Mouse (Mus musculus): ENCODE measurements around the gene Psmg3. TPM values are rescaled to one million over a fixed set of nuclear protein-coding genes. Genes with fewer than 3 reads are reported as not detected.
A peak's percentile ranks its signal among the peaks of the same experiment; 100 is the strongest.

Gene Psmg3
- polyA plus RNA-seq (2016; fragmentation: Nextera tagmentation; extraction: Ambion mirVana), result 39.1 and 42.3 TPM in 2 replicates

DNA sequence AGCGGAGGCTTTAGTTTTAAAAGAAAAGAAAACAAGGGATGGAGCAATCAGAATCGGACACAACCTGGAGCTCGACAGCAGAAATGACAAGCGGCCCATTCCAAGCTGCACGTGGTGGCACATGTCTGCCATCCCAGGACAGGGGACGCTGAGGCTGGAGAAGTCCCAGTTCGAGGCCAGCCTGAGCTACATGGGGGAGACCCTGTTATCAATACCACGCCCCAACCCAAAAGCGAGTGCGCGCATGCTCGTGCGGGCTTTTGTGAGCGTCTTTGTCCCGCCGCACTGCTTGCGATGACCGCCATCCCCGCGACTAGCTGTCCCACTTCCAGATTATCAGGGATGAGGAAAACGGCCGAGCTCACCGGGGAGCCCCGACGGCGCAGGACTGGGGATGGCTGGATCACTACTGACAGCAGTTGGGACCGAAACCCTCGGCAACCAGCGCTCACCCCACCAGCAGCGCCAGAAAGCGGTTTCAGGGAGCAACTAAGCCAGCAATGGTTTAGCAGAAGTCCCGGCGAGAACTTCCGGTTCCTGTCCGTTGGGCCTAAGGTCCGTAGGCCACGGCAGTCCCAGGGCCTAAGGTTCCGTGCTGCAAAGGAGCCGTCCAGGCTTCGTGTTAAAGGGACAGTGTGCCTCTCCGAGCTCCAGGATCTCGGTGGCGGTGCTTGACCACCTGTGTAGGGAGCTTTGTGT lies at the start of gene Psmg3, which contains the start of gene Gm26938:
Gene Psmg3 (minus strand): TSS at position 529 of the 699 bp plus-strand sequence.
Gene Gm26938 (minus strand): TSS at position 51 of the 699 bp plus-strand sequence.
- H3K9ac ChIP-seq, result peak within 1 kb of the TSS; percentile 92
- WGBS, result under 1% methylated on average over 43 of the region's 43 CpGs
- peaks cover 12% of the 10 kb centered on the region for H3K4me1 ChIP-seq (replicated peaks)
- H3K4me3 ChIP-seq, result peak within 1 kb of the TSS; percentile 86
- ATAC-seq (ENCODE audit: insufficient number of reproducible peaks, low FRiP score), result peak; percentile 79
- no peaks in the 10 kb centered on the region for H3K27me3 ChIP-seq (replicated peaks)
- H3K9me3 ChIP-seq (replicated peaks), result no peaks in the 10 kb centered on the region
- H3K4me2 ChIP-seq, result peak within 1 kb of the TSS; percentile 92
- 0 out of 2 replicates have a peak within 1 kb of the TSS, but pooled peaks have one; percentile 24 for H3K27ac ChIP-seq (ENCODE audit: poor library complexity, severe bottlenecking)
- H3K36me3 ChIP-seq, result peaks cover 31% of the 10 kb centered on the region

DNA sequence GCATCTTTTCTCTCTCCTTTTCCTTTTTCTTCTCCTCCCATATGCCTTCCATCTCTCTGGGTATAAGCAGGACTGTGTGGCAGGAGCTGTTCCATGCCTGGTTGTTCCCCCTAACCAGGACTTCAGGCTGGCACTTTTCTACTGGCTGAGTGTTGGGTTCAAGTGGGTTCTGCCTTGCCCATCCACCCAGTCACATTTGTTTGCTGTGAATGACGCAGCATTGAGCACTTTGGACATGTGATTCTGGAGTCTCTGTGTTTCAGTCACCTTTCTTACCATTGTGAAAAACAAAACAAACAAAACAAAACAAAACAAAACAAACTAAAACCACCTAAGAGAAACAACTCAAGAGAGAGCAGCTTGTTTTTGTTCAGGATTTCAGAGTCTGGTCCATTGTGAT lies 44.8 kb upstream of the Psmg3 start:
- peaks cover 19% of the 10 kb centered on the region for H3K27me3 ChIP-seq (replicated peaks)
- no peaks in the 10 kb centered on the region for H3K9me3 ChIP-seq (replicated peaks)
- no peaks in the 10 kb centered on the region; the same call in 1 of the 2 replicates for H3K4me1 ChIP-seq (replicated peaks)

DNA sequence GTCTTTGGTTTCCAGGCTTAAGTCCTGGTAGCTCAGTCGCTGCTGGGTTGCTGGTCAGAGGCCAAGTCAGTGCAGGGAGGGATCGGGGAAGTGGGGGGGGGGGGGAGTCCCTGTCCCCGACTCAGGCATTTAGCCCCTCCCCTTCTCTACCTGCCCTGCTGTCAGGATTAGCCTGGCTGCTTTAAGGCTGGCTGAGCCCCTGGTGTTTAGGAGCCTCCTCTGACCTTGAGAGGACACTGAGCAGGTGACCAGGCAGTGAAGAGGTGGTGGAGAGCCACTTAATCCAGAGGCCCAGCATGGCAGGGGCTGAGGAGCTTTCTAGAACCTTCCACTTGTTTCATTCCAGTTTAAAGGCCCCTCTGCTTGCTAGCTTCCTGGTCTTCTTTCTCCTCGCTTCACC lies 44.2 kb upstream of the Psmg3 start:
- Histone ChIP-seq H3K36me3 (no peaks in the 10 kb centered on the region), H3K27ac (ENCODE audit: poor library complexity, severe bottlenecking) (no peak overlapping the region), H3K9ac (no peak overlapping the region), H3K4me3 (no peak overlapping the region), H3K4me1 (replicated peaks) (no peaks in the 10 kb centered on the region; the same call in 1 of the 2 replicates), H3K27me3 (replicated peaks) (peaks cover 19% of the 10 kb centered on the region), H3K4me2 (no peak overlapping the region), H3K9me3 (replicated peaks) (no peaks in the 10 kb centered on the region)
- 3% methylated on average over 4 of the region's 4 CpGs for WGBS
- no peak for ATAC-seq (ENCODE audit: insufficient number of reproducible peaks, low FRiP score)

More for the DNA sequence above, 44.8 kb upstream of the Psmg3 start:
- Histone ChIP-seq H3K36me3 (no peaks in the 10 kb centered on the region), H3K4me3 (no peak overlapping the region), H3K4me2 (no peak overlapping the region), H3K9ac (no peak overlapping the region), H3K27ac (ENCODE audit: poor library complexity, severe bottlenecking) (no peak overlapping the region)
- no peak for ATAC-seq (ENCODE audit: insufficient number of reproducible peaks, low FRiP score)
- WGBS, result 72% methylated on average over 1 of the region's 1 CpGs

DNA sequence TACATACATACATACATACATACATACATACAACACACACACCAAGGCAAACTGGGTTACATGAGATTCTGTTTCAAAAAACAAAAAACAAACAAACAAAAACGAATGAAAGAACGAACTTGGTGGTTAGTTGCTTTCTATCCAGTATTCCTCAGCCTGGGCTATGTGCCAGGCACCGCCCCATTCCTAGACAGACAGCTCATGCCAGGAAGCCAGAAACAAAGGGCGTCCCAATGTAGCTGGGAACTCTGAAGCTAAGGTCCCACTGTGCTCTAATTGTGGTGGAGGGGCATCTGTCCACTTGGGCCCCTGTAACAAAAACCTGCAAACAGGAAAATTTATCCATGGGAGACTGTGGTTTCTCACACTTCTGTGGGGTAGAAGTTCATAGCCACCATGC lies 36.1 kb upstream of the Psmg3 start:
- Histone ChIP-seq H3K36me3 (no peaks in the 10 kb centered on the region), H3K4me2 (no peak overlapping the region), H3K9ac (no peak overlapping the region), H3K4me1 (replicated peaks) (no peaks in the 10 kb centered on the region), H3K27ac (ENCODE audit: poor library complexity, severe bottlenecking) (no peak overlapping the region), H3K9me3 (replicated peaks) (0 out of 2 replicates have a peak, but pooled peaks cover 3% of the 10 kb centered on the region), H3K27me3 (replicated peaks) (peaks cover 24% of the 10 kb centered on the region; the same call in 1 of the 2 replicates), H3K4me3 (no peak overlapping the region)
- 0 out of 2 replicates have a peak, but pooled peaks have one; percentile 66 for ATAC-seq (ENCODE audit: insufficient number of reproducible peaks, low FRiP score)
- 41% methylated on average over 4 of the region's 4 CpGs for WGBS

DNA sequence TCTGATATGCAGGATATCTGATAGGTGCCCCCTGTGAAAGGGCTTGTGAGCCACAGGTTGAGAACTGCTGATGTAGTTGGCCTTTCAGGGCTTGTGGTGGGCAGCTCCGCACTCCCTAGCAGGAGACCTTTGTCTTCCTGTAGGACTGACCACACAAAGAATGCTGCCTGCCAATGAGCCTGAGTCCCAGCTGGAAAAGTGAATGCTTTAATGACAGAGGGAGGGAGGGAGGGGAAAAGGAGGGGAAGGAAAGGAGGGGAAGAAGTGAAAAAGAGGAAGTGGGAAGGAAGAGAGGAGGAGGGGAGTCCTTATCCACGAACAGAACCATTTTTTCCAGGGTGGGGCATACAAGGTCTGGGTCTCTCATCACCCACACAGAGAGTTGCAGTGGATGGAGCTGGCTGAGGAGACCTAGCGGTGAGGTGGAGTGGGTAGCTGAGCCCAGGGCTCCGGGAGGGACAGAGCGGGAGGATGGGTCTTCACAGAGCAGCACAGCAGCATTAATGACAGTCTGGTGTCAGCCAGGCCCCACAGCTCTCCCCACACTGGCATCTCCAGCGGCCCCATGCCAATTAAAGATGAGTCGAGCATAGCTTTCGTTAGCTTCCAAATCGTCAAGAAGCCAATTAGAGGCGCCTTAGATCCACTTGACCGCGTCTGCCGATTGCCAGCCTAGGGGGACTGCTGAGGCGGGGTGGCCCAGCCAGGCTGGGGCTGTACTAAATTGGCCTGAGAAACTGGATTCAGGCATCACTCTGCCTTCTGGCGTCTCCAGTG lies 33.8 kb upstream of the Psmg3 start:
- Histone ChIP-seq H3K4me3 (no peak overlapping the region), H3K9ac (no peak overlapping the region), H3K27ac (ENCODE audit: poor library complexity, severe bottlenecking) (no peak overlapping the region), H3K9me3 (replicated peaks) (0 out of 2 replicates have a peak, but pooled peaks cover 3% of the 10 kb centered on the region), H3K27me3 (replicated peaks) (peaks cover 20% of the 10 kb centered on the region; the same call in 1 of the 2 replicates), H3K36me3 (no peaks in the 10 kb centered on the region), H3K4me1 (replicated peaks) (no peaks in the 10 kb centered on the region), H3K4me2 (no peak overlapping the region)
- no peak for ATAC-seq (ENCODE audit: insufficient number of reproducible peaks, low FRiP score)
- WGBS, result 56% methylated on average over 15 of the region's 15 CpGs

DNA sequence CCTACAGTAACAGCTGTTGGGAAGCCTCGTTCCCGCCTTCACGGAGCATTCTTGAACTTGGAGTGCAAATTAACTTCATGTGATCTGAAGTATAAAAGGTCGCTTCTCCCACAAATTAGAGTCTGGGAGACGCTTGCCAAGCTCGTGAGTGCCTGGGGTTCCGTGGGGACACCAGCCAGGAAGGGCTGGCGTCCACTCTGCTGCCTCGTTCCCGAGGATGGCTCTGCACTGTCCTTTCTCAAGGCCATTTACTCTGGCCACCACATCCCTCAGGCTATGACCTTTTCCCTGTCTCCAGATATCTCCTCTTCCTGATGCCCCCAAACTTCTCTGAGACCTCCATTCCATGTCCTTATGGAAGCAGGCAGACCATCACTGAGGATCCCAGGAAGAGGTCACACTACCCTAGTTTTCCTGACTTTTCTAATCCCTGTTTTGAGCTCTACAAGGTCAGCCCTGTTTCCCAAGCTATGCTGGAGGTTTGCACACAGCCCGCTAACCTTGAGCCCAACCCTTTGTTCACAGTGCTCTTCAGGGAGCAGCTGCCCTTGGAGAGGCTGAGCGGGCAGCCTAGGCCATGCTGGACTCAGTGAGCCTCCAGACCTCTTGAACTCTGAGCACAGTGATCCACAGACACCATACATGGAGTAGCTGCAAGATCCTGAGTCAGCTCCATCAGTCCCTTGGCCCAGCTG lies 23.1 kb upstream of the Psmg3 start:
- H3K4me2 ChIP-seq, result no peak overlapping the region

DNA sequence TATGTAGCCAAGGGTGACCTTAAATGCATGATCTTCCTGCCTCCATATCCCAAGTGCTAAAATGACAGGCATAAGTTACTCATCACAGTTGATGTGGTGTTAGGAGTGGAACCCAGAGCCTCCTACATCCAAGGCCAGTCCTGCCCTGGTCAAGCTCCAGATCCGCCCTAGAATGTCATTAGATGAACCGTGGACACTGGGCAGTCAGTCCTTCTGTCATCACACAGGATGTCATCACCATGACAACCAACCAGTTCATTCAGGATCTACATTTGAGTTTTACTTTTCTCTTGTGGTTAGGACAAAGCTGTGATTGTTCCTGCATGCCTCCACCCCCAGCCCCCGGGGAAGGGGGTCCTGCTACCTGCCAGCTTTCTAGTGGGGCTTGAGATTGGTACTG lies 12.5 kb upstream of the Psmg3 start:
- no peak for ATAC-seq (ENCODE audit: insufficient number of reproducible peaks, low FRiP score)
- Histone ChIP-seq H3K9me3 (replicated peaks) (peaks cover 12% of the 10 kb centered on the region; the same call in 1 of the 2 replicates), H3K4me2 (no peak overlapping the region), H3K4me3 (no peak overlapping the region), H3K27ac (ENCODE audit: poor library complexity, severe bottlenecking) (no peak overlapping the region), H3K27me3 (replicated peaks) (peaks cover 26% of the 10 kb centered on the region), H3K9ac (no peak overlapping the region), H3K36me3 (no peaks in the 10 kb centered on the region), H3K4me1 (replicated peaks) (no peaks in the 10 kb centered on the region)
- WGBS, result 44% methylated on average over 3 of the region's 3 CpGs

More for the DNA sequence above, 23.1 kb upstream of the Psmg3 start:
- peaks cover 17% of the 10 kb centered on the region for H3K27me3 ChIP-seq (replicated peaks)
- no peak for ATAC-seq (ENCODE audit: insufficient number of reproducible peaks, low FRiP score)
- H3K4me1 ChIP-seq (replicated peaks), result peaks cover 8% of the 10 kb centered on the region
- no peak overlapping the region for H3K27ac ChIP-seq (ENCODE audit: poor library complexity, severe bottlenecking)
- H3K36me3 ChIP-seq, result no peaks in the 10 kb centered on the region
- WGBS, result 80% methylated on average over 12 of the region's 12 CpGs
- H3K4me3 ChIP-seq, result no peak overlapping the region
- H3K9ac ChIP-seq, result no peak overlapping the region
- peaks cover 5% of the 10 kb centered on the region for H3K9me3 ChIP-seq (replicated peaks)

DNA sequence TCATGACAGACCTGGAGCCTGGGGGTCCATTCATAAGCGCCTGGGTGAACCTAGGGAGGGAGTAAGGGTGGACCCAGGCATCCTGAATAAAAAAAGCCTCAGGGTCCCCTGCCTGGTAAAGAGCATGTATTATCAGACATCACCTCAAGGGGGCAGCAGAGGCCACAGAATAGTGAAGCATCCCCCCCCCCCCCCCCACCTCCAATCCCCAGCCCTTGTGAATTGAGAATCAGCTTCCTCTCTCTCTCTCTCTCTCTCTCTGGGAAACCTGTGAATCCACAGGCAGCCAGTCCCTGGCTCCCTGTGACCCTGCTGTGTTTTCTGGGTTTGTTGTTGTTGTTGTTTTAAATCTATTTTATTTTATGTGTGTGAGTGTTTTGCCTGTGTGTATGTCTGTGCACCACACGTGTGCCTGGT lies 11.8 kb upstream of the Psmg3 start:
- ATAC-seq (ENCODE audit: insufficient number of reproducible peaks, low FRiP score), result no peak
- WGBS, result 20% methylated on average over 2 of the region's 2 CpGs
- no peaks in the 10 kb centered on the region for H3K4me1 ChIP-seq (replicated peaks)
- no peak overlapping the region for H3K27ac ChIP-seq (ENCODE audit: poor library complexity, severe bottlenecking)
- peaks cover 6% of the 10 kb centered on the region; the same call in 1 of the 2 replicates for H3K9me3 ChIP-seq (replicated peaks)
- H3K27me3 ChIP-seq (replicated peaks), result peaks cover 30% of the 10 kb centered on the region
- H3K4me3 ChIP-seq, result no peak overlapping the region
- H3K4me2 ChIP-seq, result no peak overlapping the region
- H3K36me3 ChIP-seq, result no peaks in the 10 kb centered on the region
- no peak overlapping the region for H3K9ac ChIP-seq

DNA sequence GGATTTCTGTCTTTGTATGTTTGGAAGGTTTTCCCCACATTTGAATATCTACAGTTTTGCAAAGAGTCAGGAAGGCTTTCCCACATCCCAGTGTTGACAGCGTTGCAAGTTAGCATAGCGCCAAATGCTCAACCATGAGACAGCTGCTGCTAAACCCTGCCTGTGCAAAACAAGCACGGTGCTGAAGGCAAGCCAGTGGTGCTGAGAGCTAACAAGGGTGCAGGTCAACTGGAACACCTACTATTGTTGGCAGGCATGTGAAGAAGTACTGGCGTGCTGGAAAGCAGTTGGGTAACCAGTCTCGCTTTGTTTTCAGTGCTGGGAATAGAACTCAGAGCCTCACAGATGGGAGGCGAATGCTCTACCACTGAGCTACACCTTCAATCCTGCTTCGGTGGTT lies 9.0 kb upstream of the Psmg3 start:
- Histone ChIP-seq H3K4me3 (no peak overlapping the region), H3K27me3 (replicated peaks) (peaks cover 24% of the 10 kb centered on the region), H3K27ac (ENCODE audit: poor library complexity, severe bottlenecking) (no peak overlapping the region), H3K9ac (no peak overlapping the region), H3K36me3 (no peaks in the 10 kb centered on the region), H3K4me2 (no peak overlapping the region), H3K4me1 (replicated peaks) (no peaks in the 10 kb centered on the region), H3K9me3 (replicated peaks) (no peaks in the 10 kb centered on the region)
- 73% methylated on average over 7 of the region's 7 CpGs for WGBS
- no peak for ATAC-seq (ENCODE audit: insufficient number of reproducible peaks, low FRiP score)

DNA sequence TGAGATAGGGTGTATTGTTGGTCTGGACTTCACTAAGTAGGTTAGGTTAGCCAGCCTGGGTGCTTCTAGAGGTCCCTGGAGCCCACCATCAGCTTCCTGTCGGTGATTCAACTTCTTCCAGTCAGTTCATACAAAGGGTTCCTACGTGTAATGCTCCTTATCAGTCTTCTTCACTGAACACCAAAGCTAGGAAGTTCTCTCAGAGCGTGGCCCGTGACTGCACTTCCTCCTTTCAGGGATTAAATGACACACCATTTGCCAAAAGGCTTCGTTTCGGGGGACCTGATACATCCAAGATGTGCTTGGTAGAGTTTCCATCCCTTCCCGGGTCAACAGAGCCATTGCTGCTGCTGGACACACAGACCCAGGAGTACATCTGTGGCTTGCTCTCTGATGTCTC lies 5.4 kb upstream of the Psmg3 start:
- WGBS, result 55% methylated on average over 7 of the region's 7 CpGs

DNA sequence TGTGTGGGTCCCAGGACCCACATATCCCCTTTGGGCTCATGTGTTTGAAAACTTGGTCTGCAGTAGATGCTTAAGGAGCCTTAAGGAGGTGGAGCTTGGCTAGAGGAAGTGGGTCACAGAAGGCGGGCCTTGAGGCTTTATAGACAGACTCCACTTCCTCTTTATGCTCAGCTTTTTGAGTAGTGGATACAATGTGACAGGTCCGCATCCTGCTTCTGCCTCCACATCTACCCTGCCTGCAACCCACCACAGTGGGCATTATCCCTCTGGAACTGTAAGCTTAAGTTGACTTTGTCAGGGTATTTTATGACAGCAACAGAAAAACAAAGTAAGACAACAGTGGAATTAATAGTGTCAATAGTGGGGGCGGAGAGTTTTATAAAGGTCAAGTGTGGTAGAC lies 4.0 kb upstream of the Psmg3 start:
- Histone ChIP-seq H3K4me3 (no peak overlapping the region), H3K27ac (ENCODE audit: poor library complexity, severe bottlenecking) (no peak overlapping the region), H3K27me3 (replicated peaks) (peaks cover 9% of the 10 kb centered on the region), H3K36me3 (no peaks in the 10 kb centered on the region), H3K4me1 (replicated peaks) (peaks cover 6% of the 10 kb centered on the region), H3K4me2 (no peak overlapping the region), H3K9ac (no peak overlapping the region), H3K9me3 (replicated peaks) (no peaks in the 10 kb centered on the region)
- WGBS, result 84% methylated on average over 3 of the region's 3 CpGs
- ATAC-seq (ENCODE audit: insufficient number of reproducible peaks, low FRiP score), result no peak

More for the DNA sequence above, 5.4 kb upstream of the Psmg3 start:
- Histone ChIP-seq H3K27me3 (replicated peaks) (peaks cover 16% of the 10 kb centered on the region), H3K9ac (no peak overlapping the region), H3K27ac (ENCODE audit: poor library complexity, severe bottlenecking) (no peak overlapping the region), H3K36me3 (no peaks in the 10 kb centered on the region), H3K4me2 (no peak overlapping the region), H3K9me3 (replicated peaks) (no peaks in the 10 kb centered on the region), H3K4me1 (replicated peaks) (no peaks in the 10 kb centered on the region), H3K4me3 (no peak overlapping the region)
- ATAC-seq (ENCODE audit: insufficient number of reproducible peaks, low FRiP score), result no peak
